Mouse (Mus musculus): Measurements from ENCODE around the gene Clic6. TPM values are rescaled to one million over a fixed set of nuclear protein-coding genes. Genes with fewer than 3 reads are reported as not detected.

The Clic6 gene
- polyA plus RNA-seq, 1 experiment: not detected

GRCm38 (mm10) chr16:92538356-92538755 lies 52.8 kb downstream of the Clic6 start:
- H3K27me3 ChIP-seq (ENCODE audit: control insufficient read depth): no peaks in the 10 kb centered on the region
- no peaks in the 10 kb centered on the region for H3K36me3 ChIP-seq (ENCODE audit: control insufficient read depth)
- H3K4me3 ChIP-seq (replicated peaks): no peak overlapping the region
- H3K4me1 ChIP-seq (ENCODE audit: control insufficient read depth): no peaks in the 10 kb centered on the region
- no peak for TF ChIP-seq GATA1 (IDR thresholded peaks at IDR 0.05; ENCODE audit: low read length)
- TF ChIP-seq TAL1 (IDR thresholded peaks at IDR 0.05; ENCODE audit: low read length): no peak
- H3K9me3 ChIP-seq (ENCODE audit: control insufficient read depth, low read length): no peaks in the 10 kb centered on the region

DNA sequence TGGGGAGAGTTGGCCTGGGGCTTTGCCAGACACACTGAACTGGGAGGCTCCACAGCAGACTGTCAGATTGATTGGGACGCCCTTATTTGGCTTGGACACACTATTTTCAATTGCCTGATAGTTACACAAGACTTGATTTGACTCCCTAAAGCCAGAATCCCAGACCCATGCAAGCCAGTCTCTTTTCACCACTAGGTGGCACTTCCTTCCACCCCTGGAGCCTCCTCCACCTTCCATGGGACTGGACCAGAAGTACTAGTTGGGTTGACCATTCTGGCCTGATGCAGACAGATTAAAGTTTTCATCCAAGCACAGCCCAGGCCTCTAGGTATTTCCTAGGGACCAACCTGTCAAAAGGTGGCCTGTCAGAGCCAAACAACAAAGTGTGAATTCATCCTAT lies 58.7 kb downstream of the Clic6 start:
- Histone ChIP-seq H3K27me3 (ENCODE audit: control insufficient read depth) (no peaks in the 10 kb centered on the region), H3K4me3 (replicated peaks) (no peak overlapping the region), H3K4me1 (ENCODE audit: control insufficient read depth) (no peaks in the 10 kb centered on the region), H3K36me3 (ENCODE audit: control insufficient read depth) (no peaks in the 10 kb centered on the region), H3K9me3 (ENCODE audit: control insufficient read depth, low read length) (no peaks in the 10 kb centered on the region)
- TF ChIP-seq TAL1 (IDR thresholded peaks at IDR 0.05; ENCODE audit: low read length): no peak
- TF ChIP-seq GATA1 (IDR thresholded peaks at IDR 0.05; ENCODE audit: low read length): no peak

DNA sequence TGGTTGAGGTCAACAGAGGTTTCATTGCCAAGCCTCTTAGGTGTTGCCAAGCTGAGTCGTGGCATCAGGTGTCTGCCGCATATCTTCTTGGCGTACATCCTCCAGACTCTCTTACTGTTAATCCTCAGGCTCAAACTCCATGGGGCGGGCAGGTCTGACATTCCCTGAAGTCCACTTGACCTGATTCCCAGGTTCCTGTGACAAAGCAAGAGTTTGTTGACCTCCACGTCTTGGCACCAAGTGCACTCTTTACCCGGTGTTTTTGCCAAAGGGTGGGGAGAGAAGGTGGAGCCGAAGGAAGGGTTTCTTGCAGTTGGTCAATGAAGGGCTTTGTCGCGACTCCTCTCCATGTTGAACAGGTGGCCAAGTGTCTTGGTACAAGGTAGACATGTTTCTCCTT lies 63.1 kb downstream of the Clic6 start:
- no peak for TF ChIP-seq GATA1 (IDR thresholded peaks at IDR 0.05; ENCODE audit: low read length)
- TF ChIP-seq TAL1 (IDR thresholded peaks at IDR 0.05; ENCODE audit: low read length): no peak
- H3K9me3 ChIP-seq (ENCODE audit: control insufficient read depth, low read length): no peaks in the 10 kb centered on the region
- H3K36me3 ChIP-seq (ENCODE audit: control insufficient read depth): no peaks in the 10 kb centered on the region

GRCm38 (mm10) chr16:92551266-92552105 lies 66.0 kb downstream of the Clic6 start:
- Histone ChIP-seq H3K4me3 (replicated peaks) (no peak overlapping the region), H3K9me3 (ENCODE audit: control insufficient read depth, low read length) (no peaks in the 10 kb centered on the region), H3K4me1 (ENCODE audit: control insufficient read depth) (no peaks in the 10 kb centered on the region), H3K27me3 (ENCODE audit: control insufficient read depth) (peaks cover 8% of the 10 kb centered on the region), H3K36me3 (ENCODE audit: control insufficient read depth) (no peaks in the 10 kb centered on the region)
- no peak for TF ChIP-seq TAL1 (IDR thresholded peaks at IDR 0.05; ENCODE audit: low read length)
- TF ChIP-seq GATA1 (IDR thresholded peaks at IDR 0.05; ENCODE audit: low read length): no peak

More for the DNA sequence above, 63.1 kb downstream of the Clic6 start:
- H3K4me1 ChIP-seq (ENCODE audit: control insufficient read depth): no peaks in the 10 kb centered on the region
- H3K27me3 ChIP-seq (ENCODE audit: control insufficient read depth): peaks cover 8% of the 10 kb centered on the region
- no peak overlapping the region for H3K4me3 ChIP-seq (replicated peaks)

DNA sequence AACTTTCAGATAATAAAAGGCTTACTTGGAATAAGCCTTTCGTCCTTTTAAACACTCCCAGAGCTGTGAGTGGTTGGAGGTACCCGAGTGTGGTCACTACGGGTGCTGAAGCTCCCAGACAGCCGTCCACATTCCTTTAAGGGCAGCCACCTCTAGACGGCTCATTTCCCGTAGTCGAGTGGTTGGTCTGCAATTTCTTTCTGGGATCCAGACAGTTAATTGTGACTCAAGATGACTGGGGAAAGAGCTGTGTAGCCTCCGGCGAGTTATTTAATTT lies 66.5 kb downstream of the Clic6 start:
- Histone ChIP-seq H3K4me1 (ENCODE audit: control insufficient read depth) (no peaks in the 10 kb centered on the region), H3K36me3 (ENCODE audit: control insufficient read depth) (no peaks in the 10 kb centered on the region), H3K27me3 (ENCODE audit: control insufficient read depth) (peaks cover 12% of the 10 kb centered on the region), H3K4me3 (replicated peaks) (no peak overlapping the region), H3K9me3 (ENCODE audit: control insufficient read depth, low read length) (no peaks in the 10 kb centered on the region)
- TF ChIP-seq GATA1 (IDR thresholded peaks at IDR 0.05; ENCODE audit: low read length): no peak
- no peak for TF ChIP-seq TAL1 (IDR thresholded peaks at IDR 0.05; ENCODE audit: low read length)

- Histone ChIP-seq H3K4me1 (ENCODE audit: control insufficient read depth) (no peaks in the 10 kb centered on the region), H3K9me3 (ENCODE audit: control insufficient read depth, low read length) (no peaks in the 10 kb centered on the region), H3K36me3 (ENCODE audit: control insufficient read depth) (no peaks in the 10 kb centered on the region), H3K27me3 (ENCODE audit: control insufficient read depth) (peaks cover 12% of the 10 kb centered on the region), H3K4me3 (replicated peaks) (no peak overlapping the region)
- TF ChIP-seq GATA1 (IDR thresholded peaks at IDR 0.05; ENCODE audit: low read length) (no peak), TAL1 (IDR thresholded peaks at IDR 0.05; ENCODE audit: low read length) (no peak)
These were observed 67.3 kb downstream of the Clic6 start for GRCm38 (mm10) chr16:92552858-92553257.

GRCm38 (mm10) chr16:92555051-92555450 lies 69.5 kb downstream of the Clic6 start:
- no peaks in the 10 kb centered on the region for H3K36me3 ChIP-seq (ENCODE audit: control insufficient read depth)
- H3K27me3 ChIP-seq (ENCODE audit: control insufficient read depth): peaks cover 12% of the 10 kb centered on the region
- no peak overlapping the region for H3K4me3 ChIP-seq (replicated peaks)
- no peak for TF ChIP-seq TAL1 (IDR thresholded peaks at IDR 0.05; ENCODE audit: low read length)
- no peak for TF ChIP-seq GATA1 (IDR thresholded peaks at IDR 0.05; ENCODE audit: low read length)
- H3K9me3 ChIP-seq (ENCODE audit: control insufficient read depth, low read length): no peaks in the 10 kb centered on the region
- no peaks in the 10 kb centered on the region for H3K4me1 ChIP-seq (ENCODE audit: control insufficient read depth)

DNA sequence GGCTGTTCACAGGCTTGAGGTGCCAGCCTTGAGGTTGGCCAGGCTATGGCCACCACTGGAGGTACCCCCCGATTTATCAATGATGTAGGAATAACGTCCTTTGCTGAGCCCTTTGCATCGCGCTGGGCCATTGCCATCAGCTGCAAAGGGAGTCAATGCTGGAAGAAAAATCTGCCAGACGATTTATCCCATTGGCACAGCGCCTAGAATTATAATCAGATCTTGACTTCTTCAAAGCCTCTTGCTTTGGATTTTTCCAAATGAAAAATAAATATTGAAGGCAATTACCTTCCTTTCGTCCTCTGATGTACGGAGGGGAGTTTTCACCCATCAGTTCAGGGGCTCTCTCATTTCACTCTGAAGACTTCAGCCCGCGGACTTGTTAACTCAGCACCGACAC lies 79.8 kb downstream of the Clic6 start:
- H3K4me3 ChIP-seq (replicated peaks): no peak overlapping the region
- TF ChIP-seq TAL1 (IDR thresholded peaks at IDR 0.05; ENCODE audit: low read length) (no peak), GATA1 (IDR thresholded peaks at IDR 0.05; ENCODE audit: low read length) (no peak)
- H3K9me3 ChIP-seq (ENCODE audit: control insufficient read depth, low read length): no peaks in the 10 kb centered on the region
- H3K4me1 ChIP-seq (ENCODE audit: control insufficient read depth): no peaks in the 10 kb centered on the region
- no peaks in the 10 kb centered on the region for H3K36me3 ChIP-seq (ENCODE audit: control insufficient read depth)
- H3K27me3 ChIP-seq (ENCODE audit: control insufficient read depth): no peaks in the 10 kb centered on the region; the same call in 1 of the 2 replicates

- no peaks in the 10 kb centered on the region; the same call in 1 of the 2 replicates for H3K27me3 ChIP-seq (ENCODE audit: control insufficient read depth)
- no peaks in the 10 kb centered on the region for H3K4me1 ChIP-seq (ENCODE audit: control insufficient read depth)
- no peaks in the 10 kb centered on the region for H3K36me3 ChIP-seq (ENCODE audit: control insufficient read depth)
- H3K4me3 ChIP-seq (replicated peaks): no peak overlapping the region
- no peaks in the 10 kb centered on the region for H3K9me3 ChIP-seq (ENCODE audit: control insufficient read depth, low read length)
- TF ChIP-seq TAL1 (IDR thresholded peaks at IDR 0.05; ENCODE audit: low read length) (no peak), GATA1 (IDR thresholded peaks at IDR 0.05; ENCODE audit: low read length) (no peak)
These were observed 80.2 kb downstream of the Clic6 start for GRCm38 (mm10) chr16:92565708-92566107.
